Mouse (Mus musculus): Measurements from ENCODE around the gene Mre11a.
A peak's percentile ranks its signal among the peaks of the same experiment; 100 is the strongest.

Gene Mre11a

DNA sequence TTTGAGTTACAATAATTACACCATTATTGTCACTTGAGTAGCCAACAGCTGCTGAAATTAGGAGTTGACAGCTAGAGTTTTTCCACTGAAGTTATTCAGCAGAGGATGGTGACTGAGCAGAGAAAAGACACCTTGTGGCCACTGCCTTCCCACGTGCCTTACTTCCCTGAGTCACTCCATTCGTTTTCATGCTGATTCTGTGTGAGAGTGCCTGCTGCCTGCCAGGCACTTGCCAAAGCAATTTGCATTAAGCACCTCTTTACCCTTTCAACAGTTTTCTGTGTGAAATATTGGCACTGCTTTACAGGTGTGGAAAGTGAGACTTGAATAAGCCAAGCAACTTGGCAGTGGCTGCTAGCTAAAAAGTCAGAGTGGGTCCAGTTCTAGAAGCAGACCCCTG lies 43.4 kb downstream of the Mre11a start:
- DNase-seq: no peak

DNA sequence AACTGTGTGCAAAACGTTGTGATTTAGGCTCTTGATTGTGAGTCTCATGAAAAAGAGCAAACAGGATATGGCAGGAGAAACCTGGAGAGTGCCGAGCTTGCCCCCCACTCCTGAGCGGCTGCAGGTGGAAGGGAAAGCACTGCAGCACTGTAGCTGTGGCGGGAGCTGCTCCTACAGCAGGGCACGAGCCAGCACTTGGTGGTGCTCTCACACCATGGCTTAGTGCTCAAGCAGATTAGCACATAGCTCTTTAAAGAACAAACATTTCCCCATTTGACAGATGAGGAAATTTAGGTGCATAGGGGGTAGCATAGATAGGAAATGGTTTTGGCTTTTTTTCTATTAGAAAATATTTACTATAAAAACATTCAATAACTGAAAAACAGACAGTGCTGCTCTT lies 47.6 kb downstream of the Mre11a start:
- DNase-seq: no peak

DNA sequence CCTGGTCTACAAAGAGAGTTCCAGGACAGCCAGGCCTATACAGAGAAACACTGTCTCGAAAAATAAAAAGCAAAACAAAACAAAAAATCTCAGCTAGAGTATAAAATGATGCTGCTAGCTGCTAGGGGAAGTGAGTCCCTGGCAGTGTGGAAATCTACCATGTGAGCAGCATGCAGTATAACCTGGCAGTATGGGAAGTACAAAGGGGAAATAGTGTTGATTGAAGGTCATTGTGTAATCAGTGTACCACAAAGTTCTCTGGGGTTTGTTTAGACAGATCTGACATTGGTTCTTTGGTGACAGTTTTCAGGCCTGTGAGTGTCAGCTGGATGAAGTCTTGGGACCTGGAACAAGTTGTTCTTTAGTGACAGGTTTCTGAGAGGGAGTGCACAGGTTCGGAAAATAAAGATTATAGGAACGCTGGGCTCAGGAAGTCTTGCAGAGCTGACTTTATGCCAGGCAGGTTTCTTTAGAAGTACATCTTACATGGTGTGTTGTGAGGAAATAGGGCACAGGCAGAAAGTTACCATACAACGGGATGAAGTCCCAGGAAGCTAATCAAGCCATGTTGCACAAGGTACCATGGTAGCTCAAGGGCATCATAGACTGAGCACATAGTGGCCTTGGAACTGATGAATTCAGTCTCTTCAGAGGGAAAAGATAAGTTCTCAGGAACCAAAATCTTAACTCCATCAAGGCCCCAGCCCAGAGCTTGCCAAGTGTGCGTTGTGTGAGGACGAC lies 51.1 kb downstream of the Mre11a start:
- DNase-seq: no peak

DNA sequence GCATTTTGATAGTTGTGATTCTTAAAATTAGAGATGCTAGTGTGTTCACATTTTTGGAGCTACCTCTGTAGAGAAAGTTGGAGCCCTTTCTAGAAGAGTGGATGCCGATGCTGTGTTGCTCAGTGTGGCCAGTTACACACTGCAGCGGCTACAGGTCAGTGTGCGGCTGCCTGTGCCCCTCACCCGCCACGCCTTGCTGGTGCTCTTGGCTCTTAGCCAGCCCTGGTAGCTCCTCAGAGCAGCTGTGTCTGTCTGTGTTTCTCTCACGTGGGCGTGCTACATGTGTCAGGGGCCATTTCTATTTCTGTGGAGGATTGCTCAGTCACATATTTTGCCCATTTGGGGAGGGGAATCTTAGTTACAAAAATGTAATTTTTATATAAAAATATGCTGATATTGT lies 55.1 kb downstream of the Mre11a start:
- peak; percentile 24 for DNase-seq

DNA sequence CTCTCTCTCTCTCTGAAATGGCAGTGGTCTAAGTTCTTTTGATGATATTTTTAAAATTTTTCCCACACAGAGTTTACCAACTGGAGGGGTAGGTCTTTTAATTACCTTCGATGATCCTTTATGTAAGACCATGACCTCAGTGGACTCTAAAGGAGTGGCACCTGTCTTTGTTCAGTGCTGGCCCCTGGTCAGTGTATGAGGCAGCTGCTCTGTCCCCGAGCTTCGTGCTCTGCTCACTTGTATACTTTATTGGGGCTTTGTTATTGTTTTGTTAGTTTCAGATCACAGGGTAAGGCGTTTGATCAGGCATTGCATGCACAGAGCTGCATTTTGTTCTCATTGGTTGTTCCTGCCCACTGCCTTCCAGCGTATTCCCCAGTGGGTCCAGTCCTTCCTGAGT lies 55.5 kb downstream of the Mre11a start:
- DNase-seq: no peak

DNA sequence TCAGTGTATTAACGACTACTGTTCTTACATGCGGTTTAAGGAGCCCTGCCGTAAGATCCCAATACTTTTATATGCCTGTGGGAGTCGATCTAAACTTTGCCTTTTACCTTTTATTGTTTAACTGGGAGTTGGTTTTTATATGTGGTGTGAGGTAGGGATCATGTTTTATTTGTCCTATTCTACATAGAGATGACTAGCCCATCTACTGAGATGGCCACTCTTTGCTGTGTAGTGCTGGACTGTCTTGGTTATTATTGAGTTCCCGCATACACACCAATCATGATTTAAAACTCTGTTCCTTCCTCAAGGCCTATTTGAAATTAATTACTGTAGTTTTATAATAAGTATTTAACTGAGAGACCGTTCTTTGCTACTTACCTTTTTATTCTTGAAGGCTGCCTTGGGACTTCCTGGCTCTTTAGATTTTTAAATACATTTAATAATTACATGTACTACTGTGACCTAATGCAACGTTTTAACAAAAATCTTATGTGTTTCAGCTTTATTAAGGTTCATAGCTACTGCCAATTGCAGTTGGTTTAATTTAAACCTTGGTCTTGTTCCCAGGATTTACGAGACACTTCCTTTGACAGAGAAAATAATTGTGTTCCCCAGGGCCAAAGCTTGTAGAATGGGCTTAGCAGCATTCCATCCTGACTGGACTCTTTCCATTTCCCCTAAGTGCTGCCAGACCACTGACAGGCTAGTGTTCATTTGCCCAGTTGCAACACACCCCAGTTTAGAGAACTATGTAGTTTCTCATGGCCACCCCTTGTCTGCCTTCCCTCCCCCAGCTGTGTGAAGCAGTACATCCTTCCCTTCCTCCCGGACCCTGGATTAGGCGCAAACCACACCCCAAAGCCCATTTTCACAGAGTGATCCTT lies 57.7 kb downstream of the Mre11a start:
- DNase-seq: no peak

DNA sequence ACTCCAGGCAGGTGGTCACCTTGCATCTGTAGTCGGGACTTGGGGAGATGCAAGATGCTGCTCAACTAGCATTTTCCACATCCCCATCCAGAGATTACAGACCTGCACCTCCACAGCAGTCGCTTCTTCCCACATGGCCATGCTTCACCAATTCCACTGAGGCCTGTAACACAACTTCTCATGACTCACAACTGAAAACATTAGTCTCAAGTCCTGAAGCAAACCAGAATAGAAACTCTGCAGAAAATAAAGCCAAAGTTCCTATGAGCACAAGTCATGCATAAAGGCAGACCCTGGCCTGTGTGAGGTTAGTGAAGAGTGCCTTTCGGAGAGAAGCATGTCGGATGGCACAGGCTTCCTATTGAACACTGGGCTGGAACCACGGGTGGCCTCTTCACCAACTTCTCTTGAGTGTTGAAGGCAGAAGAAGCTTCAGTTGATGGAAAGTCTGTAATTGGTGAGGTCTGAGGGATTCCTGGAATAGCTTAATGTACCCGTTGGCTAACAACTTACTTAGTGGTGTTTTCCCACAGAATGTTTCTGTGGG lies 58.9 kb downstream of the Mre11a start:
- DNase-seq: no peak

DNA sequence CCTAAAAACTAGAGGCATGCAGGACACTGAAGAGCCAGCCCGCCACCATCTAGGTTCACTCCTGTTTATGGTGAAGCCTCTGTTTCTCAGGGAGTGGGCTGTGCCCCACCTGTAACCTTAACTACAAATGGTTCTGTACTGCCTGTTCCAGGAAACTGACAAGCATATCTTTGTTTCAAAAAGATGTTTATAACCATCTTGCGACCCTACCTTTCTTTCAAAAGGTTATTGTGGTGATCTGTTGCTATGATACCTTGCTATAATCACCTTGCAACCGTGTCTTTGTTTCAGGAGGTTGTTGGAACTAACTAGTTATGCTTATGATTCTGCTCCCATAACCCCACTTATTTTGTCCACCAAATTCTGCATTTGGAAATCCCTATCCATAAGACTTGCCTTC lies 59.4 kb downstream of the Mre11a start:
- DNase-seq: no peak

DNA sequence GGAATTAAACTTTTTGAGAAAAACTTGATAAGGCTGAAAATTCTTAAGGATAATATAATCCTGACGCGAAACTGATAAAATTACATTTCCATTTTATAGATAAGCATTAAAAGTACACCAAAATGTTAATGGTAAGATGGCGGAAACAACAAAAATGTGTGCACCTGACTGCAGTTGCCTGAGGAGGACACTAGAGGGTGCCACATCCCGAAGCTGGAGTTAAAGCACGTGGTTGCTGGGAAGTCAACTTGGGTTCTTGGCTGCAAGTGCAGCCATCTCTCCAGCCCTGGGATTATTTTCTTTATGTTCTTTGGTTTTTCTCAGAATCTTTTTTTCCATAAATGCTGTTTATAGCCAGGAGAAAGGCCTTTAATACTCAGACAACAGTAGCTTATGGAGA lies 62.0 kb downstream of the Mre11a start:
- DNase-seq: no peak

DNA sequence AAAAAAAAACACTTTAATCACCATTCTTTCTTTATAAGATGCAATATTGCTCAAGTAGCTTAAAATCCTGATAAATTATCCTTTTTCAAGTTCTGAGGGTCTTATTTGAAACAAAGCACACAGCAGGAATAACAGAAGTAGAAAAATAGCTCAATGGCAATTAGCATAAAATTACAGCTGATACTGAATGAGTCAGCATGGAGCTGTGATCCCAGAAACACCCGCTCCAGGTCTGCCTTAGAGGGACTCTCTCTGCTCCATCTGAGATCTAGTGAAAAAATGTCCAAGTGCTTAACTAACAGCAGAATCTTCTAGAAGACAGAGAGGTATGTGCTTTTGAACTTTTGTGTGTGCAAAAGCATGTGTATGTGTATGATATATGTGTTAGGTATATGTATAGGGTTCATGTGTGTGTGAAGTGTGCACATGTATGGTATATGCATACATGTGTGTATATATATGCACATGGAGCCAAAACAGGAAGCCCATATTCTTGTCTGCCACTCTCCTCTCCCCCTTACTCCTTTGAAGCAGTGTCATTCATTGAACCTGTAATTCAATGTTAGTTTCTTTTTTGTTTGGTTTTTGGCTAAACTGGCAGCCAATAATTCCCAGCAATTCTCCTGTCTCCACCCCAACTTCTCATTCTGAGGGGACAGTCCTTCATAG lies 63.9 kb downstream of the Mre11a start:
- DNase-seq: no peak

DNA sequence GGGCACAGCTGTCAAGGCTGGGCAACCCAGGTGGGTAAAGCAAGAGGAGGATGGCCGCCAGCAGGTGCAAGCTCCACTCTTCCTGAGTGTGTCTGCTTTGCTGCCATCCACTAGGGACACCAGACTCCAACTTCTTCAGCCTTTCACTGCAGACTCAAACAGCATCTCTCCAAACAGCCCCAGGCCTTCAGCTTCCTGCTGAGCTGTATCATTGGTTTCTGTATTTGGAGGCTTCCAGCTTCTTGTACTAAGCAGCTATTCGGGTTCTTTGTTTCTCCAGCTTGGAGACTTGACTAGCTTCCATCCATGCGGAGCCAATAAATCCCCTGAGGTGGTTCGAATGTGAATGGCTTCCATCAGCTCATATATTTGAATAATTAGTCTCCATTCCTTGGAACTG lies 70.1 kb downstream of the Mre11a start:
- DNase-seq: no peak

DNA sequence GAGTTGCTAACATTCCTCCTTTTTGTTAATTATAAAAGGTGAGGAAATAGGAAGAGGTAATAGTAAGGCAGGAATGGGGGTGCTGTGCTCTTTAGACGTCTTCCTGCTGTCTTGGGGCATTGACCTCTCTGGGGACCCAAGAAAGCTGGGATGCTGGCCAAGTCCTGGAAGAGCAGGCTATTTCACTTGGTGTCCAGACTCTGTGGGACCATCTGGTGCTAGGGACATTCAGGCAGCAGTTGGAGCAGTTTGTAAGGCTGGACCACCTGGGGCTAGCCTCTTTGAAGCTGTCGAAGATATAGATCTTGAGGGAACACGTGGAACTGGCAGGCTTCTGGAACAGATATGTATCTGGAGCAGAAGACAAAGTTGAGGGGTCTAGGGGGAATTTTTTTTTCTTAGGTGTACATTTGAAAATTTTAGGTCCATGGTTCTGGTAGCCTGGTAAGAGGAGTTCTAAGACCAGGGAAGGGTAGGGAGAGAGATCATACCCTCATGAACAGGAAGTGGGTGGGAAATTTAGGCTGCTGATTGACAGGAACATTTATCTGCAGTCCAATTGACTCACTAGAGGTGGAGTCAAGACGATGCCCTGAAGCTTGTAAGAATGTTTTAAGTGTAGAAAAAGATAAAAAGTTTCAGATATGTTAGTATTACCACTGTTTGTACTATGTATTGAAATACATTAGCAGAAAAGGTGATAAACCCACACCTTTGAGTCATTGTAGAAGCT lies 72.6 kb downstream of the Mre11a start:
- DNase-seq: no peak

DNA sequence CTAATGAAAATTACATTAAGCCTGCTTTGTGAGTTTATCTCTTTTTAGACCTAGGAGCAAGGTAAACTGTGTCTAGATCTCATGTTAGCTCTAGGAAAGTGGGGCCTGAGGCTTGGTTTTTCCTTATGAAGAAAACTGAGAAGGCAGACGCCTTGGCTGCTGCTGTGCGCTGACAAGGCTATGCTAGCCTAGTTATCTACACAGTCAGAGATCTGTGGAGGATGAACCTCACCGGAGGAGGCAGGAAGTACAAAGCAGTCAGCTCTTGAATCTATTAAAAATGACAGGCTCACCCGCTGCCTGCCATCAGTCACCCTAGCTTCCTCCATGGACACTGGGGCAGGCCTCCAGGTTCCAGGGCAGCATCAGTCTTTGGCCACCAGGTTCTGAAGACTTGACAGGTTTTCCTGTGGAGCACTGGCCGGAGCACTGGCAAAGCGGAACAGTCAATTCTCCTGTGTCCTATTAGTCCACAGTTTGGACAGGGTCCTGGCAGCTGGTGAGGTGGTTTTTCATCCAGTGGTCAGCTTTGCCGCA lies 73.8 kb downstream of the Mre11a start:
- DNase-seq: no peak

DNA sequence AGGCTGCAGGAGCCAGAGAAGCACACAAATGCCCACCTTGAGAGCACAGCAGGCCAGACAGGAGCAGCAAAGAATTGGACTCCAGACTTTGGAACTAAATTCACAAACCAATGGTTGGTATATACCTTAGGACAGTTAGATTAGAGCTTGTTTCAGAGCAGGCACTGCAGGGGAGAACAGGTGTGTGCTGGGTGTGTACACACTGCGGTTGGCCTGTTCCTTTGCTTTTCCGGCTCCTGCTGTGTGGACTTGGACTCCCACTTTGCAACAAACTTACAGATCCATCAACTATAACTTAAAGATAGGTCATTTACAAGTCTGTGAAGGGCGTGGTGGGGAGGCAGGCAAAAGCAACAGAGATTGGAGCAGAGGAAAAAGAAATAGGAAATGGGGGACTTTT lies 74.3 kb downstream of the Mre11a start:
- DNase-seq: no peak

DNA sequence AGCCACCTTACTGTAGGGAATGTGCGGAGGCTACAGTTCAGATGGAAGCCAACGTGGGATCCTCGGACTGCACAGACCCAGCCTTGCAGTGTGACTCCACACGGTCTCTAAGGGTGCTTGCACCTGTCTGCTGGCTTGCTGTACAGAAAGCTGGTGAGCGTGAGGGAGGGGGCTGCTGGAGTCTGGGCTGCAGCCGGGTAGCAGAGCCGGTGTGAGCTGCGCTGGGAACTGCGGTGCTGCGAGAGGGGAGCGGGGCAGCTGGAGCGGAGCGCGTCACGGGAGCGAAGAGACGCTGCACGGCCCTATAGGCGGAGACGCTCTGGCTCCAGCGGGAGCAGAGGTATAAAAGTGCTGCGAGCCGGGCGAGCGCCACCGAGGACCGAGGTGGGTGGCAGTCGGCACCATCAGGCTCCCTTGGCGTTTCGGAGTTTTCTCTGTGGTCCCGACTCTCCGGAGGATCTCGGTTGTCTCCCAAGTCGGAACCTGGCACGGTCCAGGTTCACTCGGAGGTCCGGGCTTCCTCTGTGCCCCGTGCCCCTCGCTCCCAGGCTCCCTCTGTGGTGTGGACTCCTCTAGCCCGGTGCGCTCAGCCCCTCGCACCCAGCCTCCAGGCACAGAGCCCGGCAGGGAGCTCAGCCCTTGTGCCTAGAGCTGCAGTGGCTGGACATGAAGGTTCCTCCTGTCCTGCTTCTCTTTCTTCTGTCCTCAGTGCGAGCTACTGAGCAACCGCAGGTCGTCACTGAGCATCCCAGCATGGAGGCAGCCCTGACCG lies 75.6 kb downstream of the Mre11a start, which contains the start of gene Gpr83:
Gene Gpr83 (plus strand): TSS at position 343 of the 772 bp plus-strand sequence.
- DNase-seq: peak; percentile 82

DNA sequence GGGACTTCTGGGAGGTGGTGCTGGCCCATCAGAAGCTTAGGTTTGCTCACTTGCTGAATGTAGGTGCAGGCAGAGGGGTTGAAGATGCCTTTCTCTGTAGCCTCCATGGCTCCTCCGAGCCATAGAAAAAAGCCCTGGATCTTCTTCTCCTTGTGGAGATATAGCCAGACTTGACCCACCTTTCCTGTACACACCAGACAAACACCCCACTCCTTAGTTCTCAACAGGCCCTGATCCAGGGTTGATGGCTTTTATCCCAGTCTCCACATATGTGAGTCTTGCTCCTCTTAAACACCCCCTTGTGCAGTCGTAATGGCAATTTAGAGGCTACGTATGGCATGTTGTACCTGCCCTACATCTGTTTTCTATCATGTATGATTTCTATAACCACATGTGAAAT lies 78.7 kb downstream of the Mre11a start:
- DNase-seq: no peak

DNA sequence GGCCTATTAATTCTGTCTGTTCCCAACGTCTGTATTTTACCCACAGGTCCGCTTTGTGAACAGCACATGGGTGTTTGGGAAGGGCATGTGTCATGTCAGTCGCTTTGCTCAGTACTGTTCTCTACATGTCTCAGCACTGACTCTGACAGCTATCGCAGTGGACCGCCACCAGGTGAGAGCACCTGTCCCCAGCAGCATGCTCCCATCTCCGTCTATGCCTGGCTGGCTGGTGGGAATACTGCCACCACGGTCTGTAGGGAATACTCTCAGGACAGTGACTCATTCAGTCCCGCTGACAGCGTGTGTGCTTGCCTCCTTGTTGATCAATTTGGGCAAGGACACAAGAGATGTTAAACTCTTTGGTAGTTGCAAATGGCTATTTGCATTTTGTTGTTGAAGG lies 80.3 kb downstream of the Mre11a start:
- no peak for DNase-seq

DNA sequence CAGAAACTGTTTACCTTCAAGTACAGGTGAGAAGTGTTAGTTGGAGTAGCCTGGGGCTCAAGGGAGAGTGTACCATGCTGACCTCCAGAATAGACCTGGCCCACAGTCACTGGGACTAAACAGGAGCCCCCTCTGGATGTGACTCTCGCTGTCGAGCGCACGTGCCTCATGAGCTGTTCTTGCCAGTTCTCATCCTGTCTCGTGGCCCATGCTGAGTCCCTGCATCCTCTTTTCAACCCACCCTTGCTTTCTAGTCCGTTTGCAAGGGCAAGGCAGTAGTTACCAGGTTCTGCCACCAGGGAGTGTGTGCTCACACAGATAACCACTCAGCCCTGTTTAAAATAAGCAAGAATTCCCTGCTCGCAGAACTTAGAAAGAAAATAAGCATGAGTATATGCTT lies 82.5 kb downstream of the Mre11a start:
- peak; percentile 49 for DNase-seq

DNA sequence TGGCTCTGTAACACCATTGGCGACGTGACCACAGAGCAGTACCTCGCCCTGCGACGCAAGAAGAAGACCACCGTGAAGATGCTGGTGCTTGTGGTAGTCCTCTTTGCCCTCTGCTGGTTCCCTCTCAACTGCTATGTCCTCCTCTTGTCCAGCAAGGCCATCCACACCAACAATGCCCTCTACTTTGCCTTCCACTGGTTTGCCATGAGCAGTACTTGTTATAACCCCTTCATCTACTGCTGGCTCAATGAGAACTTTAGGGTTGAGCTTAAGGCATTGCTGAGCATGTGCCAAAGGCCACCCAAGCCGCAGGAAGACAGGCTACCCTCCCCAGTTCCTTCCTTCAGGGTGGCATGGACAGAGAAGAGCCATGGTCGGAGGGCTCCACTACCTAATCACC lies 83.9 kb downstream of the Mre11a start:
- no peak for DNase-seq

DNA sequence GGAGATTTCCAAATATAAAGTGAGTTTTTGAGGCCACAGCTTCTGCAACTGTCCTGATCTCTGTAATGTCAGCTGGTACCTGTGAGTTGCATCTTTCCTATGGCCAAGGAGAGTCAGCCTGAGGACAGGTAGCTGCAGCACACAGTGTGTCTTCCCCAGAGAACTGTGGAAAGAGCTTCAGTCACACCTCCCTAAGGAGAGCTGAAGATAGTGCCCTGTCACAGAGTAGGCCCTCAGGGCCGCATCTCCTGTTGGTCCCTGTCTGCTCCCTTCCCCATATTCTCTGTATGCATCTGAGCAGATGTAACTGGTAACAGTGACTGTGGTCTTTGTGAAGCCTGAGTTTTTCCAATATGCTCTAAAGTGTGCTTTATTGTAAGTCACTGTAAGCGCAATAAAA lies 85.9 kb downstream of the Mre11a start:
- no peak for DNase-seq

DNA sequence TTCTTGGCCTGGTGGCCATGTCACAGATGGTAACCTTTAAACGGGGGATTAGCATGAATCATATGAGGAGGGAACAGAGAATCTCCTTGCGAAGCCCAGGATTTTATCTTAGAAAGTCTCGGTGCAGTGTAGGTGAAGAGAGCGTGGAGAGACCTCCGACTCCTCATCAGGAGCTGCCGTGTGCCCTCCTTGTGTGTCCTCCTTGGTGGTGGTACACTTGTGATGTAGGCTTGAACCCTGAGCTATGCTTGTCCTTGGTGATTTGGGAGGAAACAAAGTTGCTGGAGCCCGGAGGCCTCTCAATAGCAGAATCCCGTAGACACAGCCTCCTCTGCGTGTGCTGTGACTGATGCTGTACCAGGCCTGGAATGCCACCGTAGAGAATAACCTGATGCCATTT lies 86.3 kb downstream of the Mre11a start:
- no peak for DNase-seq

DNA sequence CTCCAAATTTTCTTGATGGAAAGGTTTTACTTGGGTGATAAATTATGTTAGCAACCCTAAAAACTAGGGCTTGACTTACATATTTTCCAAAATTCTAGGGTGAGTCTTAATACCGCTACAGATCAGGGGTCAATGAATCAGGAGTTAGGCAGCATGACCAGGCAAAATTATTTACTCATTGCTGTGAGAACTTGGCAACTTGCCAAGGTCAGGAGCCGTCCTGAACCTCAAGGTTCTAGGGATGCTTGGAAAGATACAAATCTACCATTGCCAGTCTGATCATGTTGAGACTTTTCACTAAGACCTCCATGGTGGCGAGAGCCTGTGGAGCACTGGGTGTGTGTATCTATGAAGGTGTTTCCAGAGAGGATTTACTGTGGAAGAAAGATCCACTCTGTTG lies 87.1 kb downstream of the Mre11a start:
- DNase-seq: no peak

Data from right cerebral cortex, adult 18-20 months (tissue).